Mouse (Mus musculus) left cerebral cortex, adult 8-10 months (tissue): ENCODE results near the gene Irgq. TPM values are rescaled to one million over a fixed set of nuclear protein-coding genes. Genes with fewer than 3 reads are reported as not detected.

Source experiments
- total RNA-seq, 4 experiments: library from RNA; stranded (reverse); gene quantifications; 2 replicates each; pipeline ENCODE4 v1.2.4; 2022

Irgq gene
- total RNA-seq, 4 experiments from 2014 or later: 62.6 to 68.9 (median 66.6) TPM

Other genes starting within 250 kb of the Irgq start
- gene Zfp61, start 229.5 kb upstream of the Irgq start, total RNA-seq: 10 to 100 TPM; 19.0 to 24.4 (median 21.5) TPM
- 10 to 100 TPM; 14.2 to 16.4 (median 15.7) TPM for gene Zfp94, start 214.0 kb upstream of the Irgq start, total RNA-seq
- gene Tescl, start 196.8 kb upstream of the Irgq start, total RNA-seq: not detected
- gene Lypd5, start 181.5 kb upstream of the Irgq start, total RNA-seq: not detected
- gene Kcnn4, start 160.4 kb upstream of the Irgq start, total RNA-seq: 1 to 10 TPM in 1 of 4 experiments, under 1 TPM in 3; 0.50 to 1.0 (median 0.53) TPM
- 10 to 100 TPM; 40.2 to 47.7 (median 43.4) TPM for gene Smg9, start 131.1 kb upstream of the Irgq start, total RNA-seq
- gene Irgc1, start 78.4 kb upstream of the Irgq start, total RNA-seq: under 1 TPM in 1 of 4 experiments, not detected in 3; 0.21 TPM
- gene Plaur, start 68.2 kb upstream of the Irgq start, total RNA-seq: 1 to 10 TPM in 2 of 4 experiments, under 1 TPM in 2; 0.72 to 4.6 (median 2.1) TPM
- 100 to 1,000 TPM; 215 to 253 (median 239) TPM for gene Cadm4, start 48.7 kb upstream of the Irgq start, total RNA-seq
- 10 to 100 TPM; 42.8 to 45.4 (median 44.1) TPM for gene Zfp428, start 23.7 kb upstream of the Irgq start, total RNA-seq
- gene AC161166.1, start 18.2 kb upstream of the Irgq start, total RNA-seq: not detected
- not detected for gene Pinlyp, start 15.4 kb downstream of the Irgq start, total RNA-seq
- gene Xrcc1, start 15.6 kb downstream of the Irgq start, total RNA-seq: 10 to 100 TPM; 37.2 to 39.8 (median 38.5) TPM
- 10 to 100 TPM; 13.3 to 16.0 (median 15.1) TPM for gene Ethe1, start 56.9 kb downstream of the Irgq start, total RNA-seq
- 1 to 10 TPM; 5.3 to 6.9 (median 5.7) TPM for gene Zfp575, start 57.0 kb downstream of the Irgq start, total RNA-seq
- under 1 TPM in 3 of 4 experiments, not detected in 1; 0.13 to 0.39 (median 0.27) TPM for gene Phldb3, start 80.1 kb downstream of the Irgq start, total RNA-seq
- 1 to 10 TPM in 1 of 4 experiments, under 1 TPM in 3; 0.44 to 1.3 (median 0.63) TPM for gene Lypd3, start 105.9 kb downstream of the Irgq start, total RNA-seq
- gene Tex101, start 146.0 kb downstream of the Irgq start, total RNA-seq: not detected
- gene BC049730, start 178.6 kb downstream of the Irgq start, total RNA-seq: not detected
- not detected for gene Gm4763, start 196.2 kb downstream of the Irgq start, total RNA-seq
- not detected for gene Cd177, start 229.6 kb downstream of the Irgq start, total RNA-seq
- gene Ceacam10, start 246.5 kb downstream of the Irgq start, total RNA-seq: not detected